Mouse (Mus musculus) liver, postnatal 0 days (tissue): ENCODE measurements around the gene Fam107b. TPM values are rescaled to one million over a fixed set of nuclear protein-coding genes. Genes with fewer than 3 reads are reported as not detected.
"Not testable (repeated sequence)": the region's sequence is repeated elsewhere in the genome, so short reads cannot be mapped to it uniquely, and the experiment has no call there.

Experiments used
- ATAC-seq: fragments of 200-750 bp; cut with Nextera tagmentation; 2 replicates; pipeline ENCODE4 v1.8.0; 2017; ENCODE audit warnings: mild to moderate bottlenecking, moderate library complexity
- DNase-seq: peaks from one replicate; pipeline ENCODE4 v3.0.0-alpha.2; 2016
- H3K27ac ChIP-seq: fragments of 300-500 bp; sonication (generic); 2 replicates; pipeline ENCODE4 v1.5.1; 2014; ENCODE audit warnings: antibody characterized with exemption, moderate library complexity, mild to moderate bottlenecking, low read depth
- H3K27me3 ChIP-seq: fragments of 300-500 bp; sonication (generic); 2 replicates; pipeline ENCODE4 v1.6.1; 2014; ENCODE audit warnings: low read length, control low read depth, mixed read lengths; ENCODE audit not compliant: insufficient read depth
- H3K36me3 ChIP-seq: fragments of 300-500 bp; sonication (generic); replicated peaks from 2 replicates; pipeline ENCODE4 v1.6.1; 2014; ENCODE audit warnings: mild to moderate bottlenecking, control low read depth, low read length, moderate library complexity, mixed read lengths; ENCODE audit not compliant: insufficient read depth
- H3K4me1 ChIP-seq: fragments of 300-500 bp; sonication (generic); 2 replicates; pipeline ENCODE4 v1.6.1; 2014; ENCODE audit warnings: antibody characterized with exemption, mild to moderate bottlenecking, control low read depth; ENCODE audit not compliant: insufficient read depth
- H3K4me2 ChIP-seq: fragments of 300-500 bp; sonication (generic); 2 replicates; pipeline ENCODE4 v1.6.1; 2014; ENCODE audit warnings: low read depth, mild to moderate bottlenecking, low read length, moderate library complexity, mixed read lengths
- H3K4me3 ChIP-seq: fragments of 300-500 bp; sonication (generic); 2 replicates; pipeline ENCODE4 v1.5.1; 2014; ENCODE audit warnings: low read depth, low read length
- H3K9ac ChIP-seq: fragments of 300-500 bp; sonication (generic); replicated peaks from 2 replicates; pipeline ENCODE4 v1.6.1; 2014; ENCODE audit warnings: mild to moderate bottlenecking, moderate library complexity
- H3K9me3 ChIP-seq: fragments of 300-500 bp; sonication (generic); 2 replicates; pipeline ENCODE4 v1.6.1; 2016; ENCODE audit warnings: mild to moderate bottlenecking, control low read depth, low read length, mixed read lengths
- CTCF ChIP-seq: sonication (generic); IDR thresholded peaks from 2 replicates; pipeline ENCODE4 v1.5.1; 2016; ENCODE audit warnings: antibody characterized with exemption, low read depth
- EP300 ChIP-seq: IDR thresholded peaks from 2 replicates; pipeline ENCODE4 v1.6.1; 2016; ENCODE audit warnings: antibody characterized with exemption, low read depth, mild to moderate bottlenecking
- WGBS: fragments of 180-500 bp; shearing (Covaris S2); extraction: QIAGEN DNeasy Blood & Tissue Kit; methylation state at CpG from one replicate; pipeline ENCODE4 v1.1.7; 2014; ENCODE audit not compliant: insufficient replicate concordance; 5-methylcytosine and 5-hydroxymethylcytosine counted together
- polyA plus RNA-seq: library from polyadenylated mRNA; unstranded; fragments of >200 nt; fragmentation: Nextera tagmentation; extraction: Ambion mirVana; gene quantifications from 2 replicates; pipeline ENCODE4 v1.2.1, GENCODE M21; 2015

The Fam107b gene
- polyA plus RNA-seq, 1 experiment from 2014 or later = 23.1 TPM

- peak overlapping the region; percentile 63 for H3K27ac ChIP-seq
- H3K9me3 ChIP-seq = no peaks in the 10 kb centered on the region
- TF ChIP-seq EP300 = no peak
- no peak overlapping the region for H3K9ac ChIP-seq
- DNase-seq (no peak), ATAC-seq (peak; percentile 61)
- H3K4me2 ChIP-seq = 0 out of 2 replicates have a peak overlapping the region, but pooled peaks have one; percentile 7
- H3K36me3 ChIP-seq = no peaks in the 10 kb centered on the region
- peaks cover 26% of the 10 kb centered on the region for H3K4me1 ChIP-seq
- H3K27me3 ChIP-seq = no peaks in the 10 kb centered on the region
- WGBS = 44% methylated on average over 9 of the region's 9 CpGs
- no peak overlapping the region for H3K4me3 ChIP-seq
Measured at GRCm38 (mm10) chr2:3704311-3705162, 134.2 kb downstream of the Fam107b start.

DNA sequence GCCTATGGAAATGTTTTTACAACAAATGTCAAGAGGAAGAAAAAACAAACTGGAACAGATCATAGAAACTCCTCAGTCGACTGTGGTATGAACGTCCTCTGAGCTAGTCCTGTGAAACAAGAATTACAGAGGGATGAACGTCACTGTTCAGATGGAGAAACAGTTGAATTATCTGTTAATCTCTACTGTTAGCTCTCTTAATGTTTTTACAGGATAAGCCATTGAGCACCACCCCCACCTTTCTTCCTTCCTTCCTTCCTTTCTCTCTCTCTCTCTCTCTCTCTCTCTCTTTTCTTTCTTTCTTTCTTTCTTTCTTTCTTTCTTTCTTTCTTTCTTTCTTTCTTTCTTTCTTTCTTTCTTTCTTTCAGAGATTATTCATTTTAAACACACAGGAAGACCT is 135.0 kb downstream of the Fam107b start:
- Histone ChIP-seq H3K4me1 (peaks cover 26% of the 10 kb centered on the region), H3K27ac (peak overlapping the region; percentile 63), H3K4me2 (0 out of 2 replicates have a peak overlapping the region, but pooled peaks have one; percentile 3)
- H3K9ac ChIP-seq, H3K27me3 ChIP-seq, H3K9me3 ChIP-seq, H3K4me3 ChIP-seq, ATAC-seq, DNase-seq, H3K36me3 ChIP-seq: not testable (repeated sequence)
- 43% methylated on average over 3 of the region's 3 CpGs for WGBS

- no peak overlapping the region for H3K4me3 ChIP-seq
- H3K9me3 ChIP-seq = no peaks in the 10 kb centered on the region
- no peak overlapping the region for H3K27ac ChIP-seq
- no peaks in the 10 kb centered on the region for H3K36me3 ChIP-seq
- peaks cover 36% of the 10 kb centered on the region for H3K4me1 ChIP-seq
- H3K4me2 ChIP-seq = no peak overlapping the region
- 80% methylated on average over 1 of the region's 1 CpGs for WGBS
- no peak for TF ChIP-seq EP300
- TF ChIP-seq CTCF = no peak
- no peaks in the 10 kb centered on the region for H3K27me3 ChIP-seq
- ATAC-seq = no peak
- DNase-seq = no peak
- no peak overlapping the region for H3K9ac ChIP-seq
Measured at GRCm38 (mm10) chr2:3707236-3707635, 136.9 kb downstream of the Fam107b start.

GRCm38 (mm10) chr2:3708621-3709020 is 138.3 kb downstream of the Fam107b start:
- H3K9me3 ChIP-seq = no peaks in the 10 kb centered on the region
- ATAC-seq (no peak), DNase-seq (no peak)
- no peak overlapping the region for H3K27ac ChIP-seq
- TF ChIP-seq EP300 = no peak
- TF ChIP-seq CTCF = no peak
- H3K9ac ChIP-seq = no peak overlapping the region
- no peaks in the 10 kb centered on the region for H3K27me3 ChIP-seq
- no peaks in the 10 kb centered on the region for H3K36me3 ChIP-seq
- peaks cover 35% of the 10 kb centered on the region for H3K4me1 ChIP-seq
- 84% methylated on average over 4 of the region's 4 CpGs for WGBS
- H3K4me3 ChIP-seq = no peak overlapping the region
- no peak overlapping the region for H3K4me2 ChIP-seq

DNA sequence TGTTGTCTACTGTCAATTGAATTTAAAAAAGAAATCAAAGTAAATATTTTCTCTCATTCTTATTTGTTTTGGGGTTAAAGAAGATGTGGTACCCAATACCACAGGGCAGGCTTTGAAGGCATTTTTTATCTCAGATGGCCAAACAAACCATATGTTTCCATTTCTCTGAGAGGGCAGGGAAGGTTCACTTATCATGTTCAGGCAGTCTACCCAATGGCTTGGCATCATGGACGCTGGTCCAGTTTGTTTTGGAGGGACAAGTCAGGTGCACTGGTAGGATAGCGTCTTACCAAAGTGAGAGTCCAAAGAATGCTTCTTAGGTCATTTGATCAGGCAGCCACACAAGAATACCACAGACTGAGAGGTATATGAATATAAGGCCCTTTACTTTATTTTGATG is 139.6 kb downstream of the Fam107b start:
- WGBS = 59% methylated on average over 2 of the region's 2 CpGs
- ATAC-seq (no peak), DNase-seq (no peak)
- Histone ChIP-seq H3K4me1 (peaks cover 34% of the 10 kb centered on the region), H3K9me3 (no peaks in the 10 kb centered on the region), H3K4me3 (no peak overlapping the region), H3K27ac (no peak overlapping the region), H3K9ac (no peak overlapping the region), H3K36me3 (no peaks in the 10 kb centered on the region), H3K4me2 (no peak overlapping the region), H3K27me3 (no peaks in the 10 kb centered on the region)
- peak; percentile 74 for TF ChIP-seq EP300
- no peak for TF ChIP-seq CTCF

GRCm38 (mm10) chr2:3710521-3710920 is 140.2 kb downstream of the Fam107b start:
- H3K4me3 ChIP-seq = no peak overlapping the region
- no peak overlapping the region for H3K9ac ChIP-seq
- no peaks in the 10 kb centered on the region for H3K9me3 ChIP-seq
- no peak overlapping the region for H3K4me2 ChIP-seq
- ATAC-seq = no peak
- 78% methylated on average over 3 of the region's 3 CpGs for WGBS
- TF ChIP-seq CTCF (no peak), EP300 (no peak)
- no peaks in the 10 kb centered on the region for H3K27me3 ChIP-seq
- H3K36me3 ChIP-seq = no peaks in the 10 kb centered on the region
- no peak for DNase-seq
- no peak overlapping the region for H3K27ac ChIP-seq
- peaks cover 30% of the 10 kb centered on the region for H3K4me1 ChIP-seq
